Mouse (Mus musculus): Measurements from ENCODE around the gene Ddx58. TPM values are rescaled to one million over a fixed set of nuclear protein-coding genes. Genes with fewer than 3 reads are reported as not detected.
A peak's percentile ranks its signal among the peaks of the same experiment; 100 is the strongest.

The Ddx58 gene
- 22.2 and 23.2 TPM in 2 replicates for polyA plus RNA-seq (2012; rRNA removed)

DNA sequence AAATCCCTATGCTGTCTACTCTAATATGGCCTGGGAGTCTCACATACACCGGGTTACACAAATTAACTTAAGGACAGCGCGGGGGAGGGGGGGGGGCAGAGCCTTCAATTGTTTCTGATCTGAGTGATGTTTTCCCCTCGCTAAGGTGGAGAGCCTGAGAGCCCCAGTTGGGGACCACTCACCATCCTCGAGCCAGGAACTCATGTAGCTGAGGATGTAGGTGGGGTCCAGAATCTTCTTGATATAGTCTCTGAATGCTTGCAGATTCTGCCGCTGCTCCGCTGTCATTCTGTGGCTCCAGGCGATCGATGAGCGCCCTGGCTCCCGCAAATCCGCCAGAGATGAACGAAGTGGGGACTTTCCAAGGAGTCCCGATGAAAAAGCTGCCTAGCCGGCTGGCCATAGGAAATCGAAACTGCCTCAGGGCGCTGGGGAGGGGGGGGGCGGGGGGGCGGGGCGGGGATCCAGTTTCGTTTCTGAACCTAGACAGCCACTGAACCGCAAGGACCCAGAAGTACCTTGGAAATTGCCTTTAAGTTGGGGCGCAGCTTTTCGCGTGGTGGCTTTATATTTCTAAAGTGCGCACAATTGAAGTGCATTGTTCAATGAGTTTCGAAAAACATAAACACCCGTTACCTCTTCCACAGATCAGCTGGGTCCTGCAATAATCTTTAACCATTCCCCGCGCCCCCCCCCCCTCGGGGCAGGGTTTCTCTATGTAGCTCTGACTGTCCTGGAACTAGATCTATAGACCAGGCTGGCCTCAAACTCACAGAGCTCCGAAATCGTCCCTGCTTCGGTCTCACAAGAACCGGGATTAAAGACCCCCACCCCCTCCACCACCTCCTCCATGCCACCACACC lies at the start of gene Ddx58:
Gene Ddx58 (minus strand): TSS at position 420 of the 863 bp plus-strand sequence.
- H3K4me1 ChIP-seq (ENCODE audit: control insufficient read depth, insufficient read depth, insufficient read length) = peaks cover 15% of the 10 kb centered on the region; the same call in 1 of the 2 replicates
- DNase-seq (ENCODE audit: low read depth in 1 of 2, low spot score in 2 of 2) = peak in 1 of 2 experiments; percentile 36
- H3K36me3 ChIP-seq (ENCODE audit: control insufficient read depth, insufficient read depth, low read length) = peaks cover 3% of the 10 kb centered on the region; the same call in 1 of the 2 replicates
- H3K4me3 ChIP-seq (ENCODE audit: extremely low read depth, insufficient read depth, insufficient read length) = peak within 1 kb of the TSS; percentile 99
- WGBS = 2% methylated on average over 35 of the region's 35 CpGs
- TF ChIP-seq POLR2A (IDR thresholded peaks at IDR 0.05; ENCODE audit: low read depth, low read length) (no peak; the same call in 1 of the 2 replicates), CTCF (IDR thresholded peaks at IDR 0.05; ENCODE audit: extremely low read depth, insufficient read depth, insufficient read length, insufficient replicate concordance) (no peak)
- peak within 1 kb of the TSS; percentile 97 for H3K27ac ChIP-seq (ENCODE audit: insufficient read depth, low read length)
- H3K27me3 ChIP-seq (ENCODE audit: control insufficient read depth, insufficient read depth, low read length) = no peaks in the 10 kb centered on the region

DNA sequence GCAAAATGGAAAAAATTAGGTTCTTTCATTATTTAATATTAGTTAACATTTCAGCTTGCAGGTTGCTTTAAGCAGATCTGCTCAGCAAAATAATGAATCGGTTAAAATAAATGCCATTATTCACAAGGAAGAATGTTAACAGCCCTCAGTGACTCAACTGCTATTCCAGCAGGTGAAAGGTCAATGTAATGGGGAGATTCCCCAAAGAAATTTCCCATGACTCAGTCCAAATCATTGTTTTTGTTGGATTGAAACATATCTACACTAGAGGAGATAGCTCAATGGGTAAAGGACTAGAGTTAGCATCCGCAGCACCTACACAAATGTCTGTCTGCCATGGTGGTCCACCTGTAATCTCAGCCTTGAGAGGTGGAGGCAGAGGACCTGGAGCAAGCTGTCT lies 49.4 kb upstream of the Ddx58 start:
- Histone ChIP-seq H3K4me1 (ENCODE audit: control insufficient read depth, insufficient read depth, insufficient read length) (no peaks in the 10 kb centered on the region), H3K27me3 (ENCODE audit: control insufficient read depth, insufficient read depth, low read length) (no peaks in the 10 kb centered on the region), H3K36me3 (ENCODE audit: control insufficient read depth, insufficient read depth, low read length) (no peaks in the 10 kb centered on the region), H3K4me3 (ENCODE audit: extremely low read depth, insufficient read depth, insufficient read length) (no peak overlapping the region), H3K27ac (ENCODE audit: insufficient read depth, low read length) (no peak overlapping the region)
- TF ChIP-seq POLR2A (IDR thresholded peaks at IDR 0.05; ENCODE audit: low read depth, low read length) = no peak
- TF ChIP-seq CTCF (IDR thresholded peaks at IDR 0.05; ENCODE audit: extremely low read depth, insufficient read depth, insufficient read length, insufficient replicate concordance) = no peak
- 91% methylated on average over 2 of the region's 2 CpGs for WGBS
- no peak for DNase-seq (ENCODE audit: low read depth in 1 of 2, low spot score in 2 of 2)

DNA sequence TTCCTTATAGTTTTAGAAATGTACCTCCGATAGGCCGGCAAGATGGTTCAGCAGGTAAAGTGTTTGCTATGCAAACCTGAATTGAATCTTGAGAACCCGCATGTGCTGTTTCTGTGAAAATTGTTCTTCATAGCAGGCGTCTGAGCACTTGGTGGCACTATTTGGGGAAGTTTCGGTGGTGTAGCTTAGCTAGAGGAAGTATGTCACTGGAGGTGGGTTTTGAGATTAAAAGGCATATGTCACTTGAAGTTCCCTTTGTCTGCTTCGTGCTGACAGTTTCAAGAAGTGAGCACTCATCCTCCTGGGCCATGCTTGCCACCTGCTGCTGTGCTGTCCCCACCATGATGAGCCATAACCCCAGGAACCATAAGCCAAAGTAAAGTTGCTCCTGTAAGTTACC lies 47.8 kb upstream of the Ddx58 start:
- Histone ChIP-seq H3K27me3 (ENCODE audit: control insufficient read depth, insufficient read depth, low read length) (no peaks in the 10 kb centered on the region), H3K27ac (ENCODE audit: insufficient read depth, low read length) (no peak overlapping the region), H3K4me3 (ENCODE audit: extremely low read depth, insufficient read depth, insufficient read length) (no peak overlapping the region), H3K4me1 (ENCODE audit: control insufficient read depth, insufficient read depth, insufficient read length) (no peaks in the 10 kb centered on the region), H3K36me3 (ENCODE audit: control insufficient read depth, insufficient read depth, low read length) (no peaks in the 10 kb centered on the region)
- 28% methylated on average over 6 of the region's 6 CpGs for WGBS
- peak in 1 of 2 experiments; percentile 33 for DNase-seq (ENCODE audit: low read depth in 1 of 2, low spot score in 2 of 2)
- TF ChIP-seq CTCF (IDR thresholded peaks at IDR 0.05; ENCODE audit: extremely low read depth, insufficient read depth, insufficient read length, insufficient replicate concordance) = no peak
- TF ChIP-seq POLR2A (IDR thresholded peaks at IDR 0.05; ENCODE audit: low read depth, low read length) = no peak

DNA sequence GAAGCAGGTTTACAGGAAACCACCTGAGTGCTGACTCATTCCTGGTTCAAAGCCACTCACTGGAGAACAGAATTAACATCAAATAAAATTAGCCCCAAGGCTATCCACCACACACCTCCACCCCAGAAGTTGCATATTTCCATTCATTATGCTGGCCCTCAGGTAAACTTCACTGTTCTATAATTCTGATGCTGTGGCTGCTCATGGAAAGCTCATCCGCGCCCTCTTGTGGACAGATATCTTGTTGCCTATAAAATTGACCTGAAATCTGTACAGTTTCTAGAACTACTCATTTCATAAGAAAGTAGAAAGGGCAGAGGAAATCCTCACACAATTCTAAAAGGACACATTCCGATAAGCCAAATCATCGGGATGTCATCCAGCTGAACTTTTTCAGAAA lies 46.0 kb upstream of the Ddx58 start:
- TF ChIP-seq CTCF (IDR thresholded peaks at IDR 0.05; ENCODE audit: extremely low read depth, insufficient read depth, insufficient read length, insufficient replicate concordance) (peak; percentile 42; the same call in 1 of the 2 replicates), POLR2A (IDR thresholded peaks at IDR 0.05; ENCODE audit: low read depth, low read length) (no peak)
- no peaks in the 10 kb centered on the region for H3K4me1 ChIP-seq (ENCODE audit: control insufficient read depth, insufficient read depth, insufficient read length)
- no peak overlapping the region for H3K4me3 ChIP-seq (ENCODE audit: extremely low read depth, insufficient read depth, insufficient read length)
- WGBS = 16% methylated on average over 4 of the region's 4 CpGs
- H3K27me3 ChIP-seq (ENCODE audit: control insufficient read depth, insufficient read depth, low read length) = no peaks in the 10 kb centered on the region
- no peak overlapping the region for H3K27ac ChIP-seq (ENCODE audit: insufficient read depth, low read length)
- peak; percentile 51 to 72 for DNase-seq (ENCODE audit: low read depth in 1 of 2, low spot score in 2 of 2)
- H3K36me3 ChIP-seq (ENCODE audit: control insufficient read depth, insufficient read depth, low read length) = no peaks in the 10 kb centered on the region

DNA sequence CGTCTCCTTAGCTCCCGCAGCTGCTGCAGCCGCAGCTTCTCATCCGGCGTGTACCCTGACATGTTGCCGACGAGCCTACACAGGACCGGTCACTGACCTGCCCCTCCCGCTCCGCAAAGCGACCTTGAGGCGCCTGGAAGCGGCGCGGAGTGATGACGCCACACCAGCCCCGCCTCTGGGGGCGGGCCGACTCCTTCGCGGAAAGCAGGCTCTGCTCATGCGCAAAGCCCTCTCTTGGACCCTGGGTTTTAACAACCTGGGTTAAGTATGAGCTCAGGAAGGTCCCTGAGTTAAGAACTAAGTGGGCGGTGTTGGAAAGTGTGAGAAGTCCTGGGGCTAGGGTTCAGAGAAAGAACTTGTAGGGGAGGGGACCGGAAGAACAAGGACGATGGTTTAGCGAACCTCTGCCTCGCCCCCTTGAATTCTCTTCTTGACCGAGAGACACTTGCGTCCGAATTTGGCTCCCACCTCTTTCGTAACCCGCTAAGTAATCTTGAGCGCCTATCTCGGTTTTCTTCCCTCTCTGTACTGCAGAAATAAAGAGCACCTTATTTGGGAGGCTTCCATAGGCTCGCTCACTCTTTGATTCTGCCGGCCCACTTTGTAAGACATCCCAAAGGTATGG lies 39.8 kb upstream of the Ddx58 start, which contains the start of gene Ndufb6:
Gene Ndufb6 (minus strand): TSS at position 146 of the 625 bp plus-strand sequence.
- Histone ChIP-seq H3K27me3 (ENCODE audit: control insufficient read depth, insufficient read depth, low read length) (no peaks in the 10 kb centered on the region), H3K27ac (ENCODE audit: insufficient read depth, low read length) (peak within 1 kb of the TSS; percentile 69), H3K4me1 (ENCODE audit: control insufficient read depth, insufficient read depth, insufficient read length) (no peaks in the 10 kb centered on the region; the same call in 1 of the 2 replicates), H3K4me3 (ENCODE audit: extremely low read depth, insufficient read depth, insufficient read length) (peak within 1 kb of the TSS; percentile 81), H3K36me3 (ENCODE audit: control insufficient read depth, insufficient read depth, low read length) (no peaks in the 10 kb centered on the region; the same call in 1 of the 2 replicates)
- TF ChIP-seq POLR2A (IDR thresholded peaks at IDR 0.05; ENCODE audit: low read depth, low read length) (peak; percentile 50; the same call in 1 of the 2 replicates), CTCF (IDR thresholded peaks at IDR 0.05; ENCODE audit: extremely low read depth, insufficient read depth, insufficient read length, insufficient replicate concordance) (no peak)
- WGBS = under 1% methylated on average over 36 of the region's 36 CpGs
- DNase-seq (ENCODE audit: low read depth in 1 of 2, low spot score in 2 of 2) = peak; percentile 84 to 90

DNA sequence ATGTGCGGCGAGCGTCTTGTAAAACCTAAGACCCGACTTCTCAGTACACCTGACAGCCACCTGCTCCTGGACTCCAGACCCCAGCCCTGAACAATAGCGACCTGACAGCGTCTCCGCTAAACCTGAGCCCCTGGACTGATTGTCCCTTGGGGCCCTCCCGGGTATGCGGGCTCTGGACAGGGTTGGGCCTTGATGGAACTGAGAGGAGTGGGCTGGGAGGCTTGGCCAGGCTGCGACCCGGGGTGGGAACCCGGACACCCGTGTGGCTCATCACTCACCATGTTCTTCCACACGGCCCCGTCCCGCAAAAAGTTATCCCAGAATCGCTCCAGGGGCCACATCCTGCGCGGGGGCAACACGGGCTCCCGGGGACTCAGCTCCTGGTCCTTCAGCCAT lies 39.2 kb upstream of the Ddx58 start:
- Histone ChIP-seq H3K36me3 (ENCODE audit: control insufficient read depth, insufficient read depth, low read length) (no peaks in the 10 kb centered on the region; the same call in 1 of the 2 replicates), H3K27ac (ENCODE audit: insufficient read depth, low read length) (peak overlapping the region; percentile 51; the same call in 1 of the 2 replicates)
- 1% methylated on average over 21 of the region's 21 CpGs for WGBS

More for the DNA sequence above, 39.2 kb upstream of the Ddx58 start:
- DNase-seq (ENCODE audit: low read depth in 1 of 2, low spot score in 2 of 2) = no peak
- peak overlapping the region; percentile 81 for H3K4me3 ChIP-seq (ENCODE audit: extremely low read depth, insufficient read depth, insufficient read length)
- TF ChIP-seq CTCF (IDR thresholded peaks at IDR 0.05; ENCODE audit: extremely low read depth, insufficient read depth, insufficient read length, insufficient replicate concordance) = no peak
- no peak for TF ChIP-seq POLR2A (IDR thresholded peaks at IDR 0.05; ENCODE audit: low read depth, low read length)
- H3K4me1 ChIP-seq (ENCODE audit: control insufficient read depth, insufficient read depth, insufficient read length) = no peaks in the 10 kb centered on the region; the same call in 1 of the 2 replicates
- H3K27me3 ChIP-seq (ENCODE audit: control insufficient read depth, insufficient read depth, low read length) = no peaks in the 10 kb centered on the region

Data from spleen, adult 2 months (tissue).